Mouse (Mus musculus): Measurements from ENCODE around the gene Gm14862.
"Not testable (repeated sequence)": the region's sequence is repeated elsewhere in the genome, so short reads cannot be mapped to it uniquely, and the experiment has no call there.

Gm14862 gene

DNA sequence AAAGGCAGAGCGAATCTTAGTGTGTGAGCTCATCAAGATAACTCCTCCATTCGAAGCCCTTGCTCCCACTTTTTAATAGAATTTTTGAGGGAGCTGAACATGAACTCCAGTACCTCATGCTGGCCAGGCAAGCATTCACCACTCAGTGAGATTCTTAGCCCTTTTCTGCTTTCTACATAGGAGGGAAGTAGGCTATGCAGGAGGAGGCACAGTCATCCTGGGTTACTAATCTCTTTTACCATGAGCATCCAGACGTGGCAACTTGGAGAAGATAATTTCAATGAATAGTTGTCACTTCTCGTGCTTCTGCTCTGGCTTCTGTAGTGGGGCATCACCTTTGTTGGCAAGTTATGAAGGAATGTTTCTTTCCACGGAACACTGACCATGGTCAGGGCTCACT, at the start of gene Gm14862:
Gene Gm14862 (minus strand): TSS at position 134 of the 400 bp plus-strand sequence.
- POLR2A ChIA-PET: no interaction called here
- CTCF ChIA-PET: no interaction called here

DNA sequence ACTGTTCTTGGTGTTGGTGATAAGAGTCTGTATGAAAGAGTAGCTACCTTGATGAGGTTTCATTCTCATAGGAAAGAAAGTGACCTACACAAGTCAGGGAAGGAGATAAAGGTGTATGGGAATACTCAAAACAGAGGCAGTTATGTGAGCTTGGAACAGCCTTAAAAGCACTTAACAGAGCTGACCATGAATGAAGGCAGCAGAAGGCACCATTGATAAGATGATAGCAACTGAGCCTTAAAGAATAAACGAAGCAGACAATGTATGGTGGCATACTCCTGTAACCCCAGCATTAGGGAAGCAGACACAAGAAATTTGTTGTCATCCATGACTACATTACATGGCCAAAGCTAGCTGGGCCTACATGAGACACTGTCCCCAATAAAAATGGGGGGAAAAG, 46.8 kb upstream of the Gm14862 start:
- POLR2A ChIA-PET: interaction anchor here in 1 of 4 experiments (0.6 kb wide), 1 partner anchor 186 kb away, joined by 4 read pairs; no protein-coding TSS in a partner anchor
- CTCF ChIA-PET: no interaction called here

DNA sequence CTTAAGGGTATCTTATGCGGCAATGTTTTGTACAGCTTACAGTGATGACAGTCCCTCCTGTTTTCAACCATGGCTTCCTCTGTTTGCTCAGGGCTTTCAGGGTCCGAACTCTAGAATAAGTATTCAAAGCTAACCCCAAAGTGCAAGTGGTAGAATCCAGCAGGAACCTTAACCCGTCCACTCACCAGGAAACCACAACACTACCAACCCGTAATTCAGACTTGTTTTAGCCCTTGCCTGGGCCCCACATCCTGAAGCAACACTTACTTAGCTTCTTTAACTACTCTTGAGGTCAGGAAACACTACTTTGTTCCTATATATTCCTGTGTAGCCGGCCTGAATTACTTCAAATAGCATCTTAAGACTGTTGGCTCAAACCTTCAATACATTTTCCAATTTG, 46.1 kb upstream of the Gm14862 start:
- POLR2A ChIA-PET: no interaction called here
- CTCF ChIA-PET: no interaction called here

DNA sequence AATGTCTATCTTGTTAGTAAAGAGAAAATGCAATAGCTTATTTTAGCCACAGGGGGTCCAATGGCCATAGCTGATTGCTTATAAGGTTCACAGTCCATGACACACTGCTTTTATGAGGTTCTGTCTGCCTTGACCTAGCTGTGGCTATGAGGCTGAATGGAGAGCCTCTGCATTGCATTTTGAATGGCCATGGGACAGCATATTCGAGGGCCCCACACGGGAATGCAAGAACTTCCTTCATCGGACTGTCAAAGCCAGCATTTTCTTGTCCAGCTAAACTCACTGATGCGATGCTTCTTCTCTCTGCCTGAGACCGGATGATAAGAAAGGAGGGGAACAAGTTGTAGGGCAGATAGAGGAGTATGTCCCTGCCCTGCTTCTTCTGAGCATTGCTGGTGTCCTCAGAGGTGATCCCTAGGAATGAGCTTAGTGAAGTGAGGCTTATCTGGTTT, 41.7 kb upstream of the Gm14862 start:
- CTCF ChIA-PET: no interaction called here
- POLR2A ChIA-PET: no interaction called here

DNA sequence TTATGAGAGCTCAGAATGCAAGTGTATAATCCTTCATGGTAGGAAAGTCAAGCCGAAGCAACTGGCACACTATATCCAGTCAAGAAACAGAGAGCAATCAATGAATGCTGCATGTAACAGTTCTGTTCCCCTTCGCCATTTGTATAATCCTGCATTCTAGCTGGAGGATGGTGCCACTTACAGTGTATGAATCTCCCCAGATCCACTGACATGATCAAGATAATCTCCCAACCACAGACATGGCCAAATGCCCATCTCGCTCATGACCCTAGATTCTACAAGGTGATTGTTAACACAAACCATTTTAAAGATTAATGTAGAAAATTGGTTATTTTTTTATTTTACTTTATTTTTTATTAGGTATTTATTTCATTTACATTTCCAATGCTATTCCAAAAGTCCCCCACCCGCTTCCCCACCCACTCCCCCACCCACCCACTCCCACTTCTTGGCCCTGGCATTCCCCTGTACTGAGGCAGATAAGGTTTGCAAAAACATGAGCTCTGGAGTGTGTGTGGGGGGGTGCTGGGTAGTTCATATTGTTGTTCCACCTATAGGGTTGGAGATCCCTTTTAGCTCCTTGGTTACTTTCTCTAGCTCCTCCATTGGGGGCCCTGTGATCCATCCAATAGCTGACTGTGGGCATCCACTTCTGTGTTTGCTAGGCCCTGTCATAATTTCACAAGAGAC, 36.6 kb upstream of the Gm14862 start:
- CTCF ChIA-PET: interaction anchor here in 1 of 4 experiments (0.6 kb wide), 1 partner anchor 408 kb away, joined by 6 read pairs; no protein-coding TSS in a partner anchor

DNA sequence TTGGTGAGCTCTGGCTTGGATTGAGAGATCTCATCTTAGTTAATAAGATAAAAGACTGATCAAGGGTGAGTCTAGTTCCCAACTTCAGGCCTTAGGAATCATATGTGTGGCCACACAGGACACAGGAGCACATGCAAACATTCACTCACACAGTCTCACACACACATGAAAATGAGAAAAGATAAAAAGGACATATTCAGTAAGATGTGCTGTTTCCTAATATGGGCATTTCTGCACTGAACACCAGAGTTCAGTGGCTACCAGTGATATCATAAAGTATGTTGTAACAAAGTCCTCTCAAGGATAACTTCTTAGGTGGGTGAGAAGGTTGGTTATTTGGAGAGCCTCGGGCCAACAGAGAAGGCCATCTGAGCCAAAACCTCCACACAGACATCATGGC, 26.8 kb upstream of the Gm14862 start, which contains the start of gene H2al1m:
Gene H2al1m (plus strand): TSS at position 301 of the 400 bp plus-strand sequence.
- CTCF ChIA-PET, POLR2A ChIA-PET: not testable (repeated sequence)

More for the DNA sequence above, 36.6 kb upstream of the Gm14862 start:
- POLR2A ChIA-PET: not testable (repeated sequence)

DNA sequence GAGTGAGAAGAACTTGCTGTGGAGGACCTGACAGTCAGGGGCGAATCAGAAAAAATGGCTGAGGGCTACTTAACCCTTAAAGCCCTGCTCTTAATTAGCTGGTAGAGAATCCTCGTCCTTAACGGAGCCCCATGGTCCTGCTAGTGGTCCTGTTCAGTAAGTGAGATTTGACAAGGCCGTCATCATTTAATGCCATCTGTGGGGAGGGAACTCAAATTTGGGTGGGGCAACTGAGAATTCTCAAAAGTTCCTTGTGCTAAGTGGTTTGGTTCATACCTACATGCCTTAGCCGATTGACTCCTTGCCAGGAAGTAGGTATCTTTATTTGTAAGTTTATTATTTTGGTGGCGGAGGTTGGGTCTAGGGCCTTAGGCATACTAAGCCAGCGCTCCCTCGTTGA, 17.6 kb upstream of the Gm14862 start:
- ChIA-PET CTCF (no interaction called here), POLR2A (interaction anchor here in 1 of 4 experiments (1.5 kb wide), 1 partner anchor 16 kb away, joined by 3 read pairs; no protein-coding TSS in a partner anchor)

DNA sequence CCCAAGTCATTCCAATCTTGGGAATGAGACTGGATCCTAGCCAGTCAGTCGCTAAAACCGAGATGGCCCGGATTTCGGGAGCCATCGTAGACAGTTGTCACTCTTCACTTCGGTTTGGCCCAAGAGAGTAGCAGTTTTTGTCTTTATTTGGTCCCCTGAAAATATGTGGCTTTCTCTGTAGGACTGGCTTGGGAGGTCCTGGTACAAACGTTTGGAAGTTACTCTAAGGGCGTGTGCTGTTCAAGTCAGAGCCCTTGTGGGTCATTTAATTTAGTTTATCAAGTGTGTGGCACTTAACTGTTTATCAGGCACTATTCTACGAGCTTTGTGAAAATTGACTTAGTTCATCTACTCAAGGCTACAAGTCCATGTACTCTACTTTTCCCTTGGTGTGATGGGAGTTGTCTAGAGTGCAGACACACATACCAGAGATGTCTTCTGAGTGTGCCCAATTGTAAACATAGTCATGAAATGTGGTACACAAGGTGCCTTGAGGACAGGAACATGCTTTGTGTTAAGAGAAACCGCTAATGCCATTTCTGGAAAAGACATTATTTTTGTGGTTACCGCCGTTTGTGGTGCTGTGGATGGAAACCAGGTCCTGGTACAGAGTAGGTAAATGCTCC, 16.8 kb upstream of the Gm14862 start:
- CTCF ChIA-PET: no interaction called here
- POLR2A ChIA-PET: interaction anchor here in 1 of 4 experiments (1.0 kb wide), 1 partner anchor 943 kb away, joined by 3 read pairs; the partner anchor contains the start of gene Rpgr

DNA sequence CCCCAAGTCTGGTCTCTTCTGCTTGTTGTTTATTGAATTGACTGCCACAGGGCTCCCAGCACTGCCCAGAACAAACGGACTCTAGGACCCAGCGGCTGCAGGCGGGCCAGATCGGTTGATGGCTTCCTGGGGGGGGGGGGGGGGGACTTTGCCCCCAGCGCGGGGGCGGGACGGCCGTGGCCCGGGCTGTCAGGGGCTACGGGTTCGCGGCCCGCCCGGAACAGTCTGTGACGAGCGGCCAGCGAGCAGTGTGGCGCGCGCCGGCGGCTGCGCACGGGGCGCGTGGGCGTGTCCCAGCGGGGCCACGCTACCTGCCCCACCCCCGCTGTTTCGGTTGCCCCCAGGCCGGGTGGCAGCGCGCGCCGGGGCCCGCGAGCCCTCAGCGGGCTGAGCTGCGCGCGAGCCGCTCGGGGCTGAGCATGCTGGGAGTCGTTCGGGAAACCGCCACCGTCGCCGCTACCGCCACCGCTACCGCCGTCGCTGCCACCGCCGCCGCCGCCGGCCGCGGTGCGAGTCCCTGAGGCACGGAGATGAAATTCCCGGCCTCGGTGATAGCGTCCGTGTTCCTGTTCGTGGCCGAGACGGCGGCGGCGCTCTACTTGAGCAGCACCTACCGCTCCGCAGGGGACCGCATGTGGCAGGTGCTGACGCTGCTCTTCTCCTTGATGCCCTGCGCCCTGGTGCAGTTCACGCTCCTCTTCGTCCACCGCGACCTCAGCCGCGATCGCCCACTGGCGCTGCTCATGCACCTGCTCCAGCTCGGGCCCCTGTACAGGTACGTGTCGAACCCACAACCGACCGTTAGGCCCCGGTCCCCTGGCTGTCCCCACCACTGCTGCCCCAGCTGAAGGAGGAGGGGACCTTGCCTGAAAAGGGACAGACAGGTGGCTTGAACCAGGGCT, 16.0 kb upstream of the Gm14862 start, which contains the start of gene Xk:
Gene Xk (plus strand): TSS at position 297 of the 902 bp plus-strand sequence.
- ChIA-PET CTCF (no interaction called here), POLR2A (interaction anchor here in 1 of 4 experiments (1.0 kb wide), 1 partner anchor 944 kb away, joined by 3 read pairs; the partner anchor contains the start of gene Rpgr)

DNA sequence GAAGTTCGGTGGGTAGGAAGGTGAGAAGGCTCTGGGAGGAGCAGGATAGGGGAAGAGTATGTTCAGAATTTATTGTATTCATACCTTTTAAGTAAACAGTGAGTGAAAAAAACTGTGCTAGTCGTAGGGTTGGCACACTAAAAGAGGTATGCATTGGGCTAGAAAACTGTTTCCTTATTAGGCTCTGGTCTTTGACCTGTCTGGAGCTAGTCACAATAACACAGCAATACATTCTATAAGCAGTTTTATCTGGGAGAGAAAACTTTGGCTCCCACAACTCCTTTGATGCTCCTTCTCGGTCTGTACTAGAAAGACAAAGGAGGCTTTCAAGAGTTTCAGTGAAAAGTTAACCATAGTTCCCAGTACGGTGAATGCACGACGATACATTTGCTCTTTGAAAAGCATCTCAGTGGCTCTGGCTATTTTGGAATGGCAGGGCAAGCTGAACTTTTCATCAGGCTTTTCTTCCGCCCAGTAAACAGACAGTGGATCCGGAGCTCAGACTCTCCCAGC, 15.3 kb upstream of the Gm14862 start:
- POLR2A ChIA-PET: no interaction called here

DNA sequence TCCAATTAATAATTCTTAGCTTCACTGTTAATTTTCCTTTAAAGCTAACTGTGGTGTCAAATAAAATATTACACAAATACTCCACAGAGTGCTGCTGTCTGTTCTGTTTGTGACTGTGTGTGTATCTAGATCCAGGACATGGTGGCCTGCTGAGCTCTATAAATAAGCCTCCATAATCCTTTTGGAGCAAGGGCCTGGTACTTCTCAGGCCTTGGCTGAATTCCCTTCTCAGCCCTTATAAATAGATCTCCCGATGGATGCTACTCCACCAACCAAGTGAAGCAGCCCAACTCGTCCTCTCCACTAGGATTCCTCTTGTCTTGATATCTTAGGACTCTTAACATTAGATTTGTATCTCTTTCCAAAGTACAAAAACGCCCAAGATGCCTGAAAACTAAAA, 14.4 kb upstream of the Gm14862 start:
- ChIA-PET CTCF (no interaction called here), POLR2A (interaction anchor here in 1 of 4 experiments (1.2 kb wide), 1 partner anchor 17 kb away, joined by 4 read pairs; no protein-coding TSS in a partner anchor)

More for the DNA sequence above, 15.3 kb upstream of the Gm14862 start:
- CTCF ChIA-PET: no interaction called here

DNA sequence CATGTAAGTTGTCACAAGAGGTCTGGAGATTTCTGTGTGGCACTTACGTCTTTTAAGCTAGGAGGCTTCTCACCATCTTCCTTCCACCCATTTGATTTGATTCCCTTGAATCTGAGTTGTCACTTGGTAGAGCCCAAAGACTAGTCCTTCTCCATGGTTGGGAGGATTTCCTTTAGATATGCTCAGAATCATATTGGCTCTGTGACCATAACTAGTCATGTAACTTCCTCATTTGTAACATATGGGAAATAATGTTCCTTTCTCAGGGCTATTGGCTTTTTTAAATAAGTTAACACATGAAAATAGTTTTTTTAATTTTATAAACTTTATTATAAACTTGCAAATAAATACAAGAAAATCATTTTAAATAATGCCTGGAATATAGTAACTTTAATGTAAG, 2.6 kb upstream of the Gm14862 start:
- CTCF ChIA-PET: no interaction called here
- POLR2A ChIA-PET: no interaction called here

DNA sequence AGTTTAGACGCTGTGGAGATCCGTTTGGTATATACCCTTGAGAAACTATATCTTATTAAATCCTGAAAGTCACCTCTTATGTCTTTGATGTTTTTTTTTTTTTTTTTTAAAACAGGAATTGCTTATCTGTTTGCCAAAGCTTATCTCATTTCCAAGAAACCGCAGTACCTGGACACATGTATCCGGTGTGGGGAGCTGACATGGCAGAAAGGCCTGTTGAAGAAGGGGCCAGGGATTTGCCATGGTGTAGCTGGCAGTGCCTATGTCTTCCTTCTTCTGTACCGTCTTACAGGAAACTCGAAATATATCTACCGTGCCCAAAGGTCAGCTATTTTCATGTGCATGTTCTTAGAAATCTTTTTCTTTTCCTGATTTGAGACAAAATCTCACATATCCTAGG, 1.1 kb upstream of the Gm14862 start:
- POLR2A ChIA-PET: interaction anchor here in 1 of 4 experiments (1.4 kb wide), 1 partner anchor 17 kb away, joined by 3 read pairs; no protein-coding TSS in a partner anchor
- CTCF ChIA-PET: no interaction called here

DNA sequence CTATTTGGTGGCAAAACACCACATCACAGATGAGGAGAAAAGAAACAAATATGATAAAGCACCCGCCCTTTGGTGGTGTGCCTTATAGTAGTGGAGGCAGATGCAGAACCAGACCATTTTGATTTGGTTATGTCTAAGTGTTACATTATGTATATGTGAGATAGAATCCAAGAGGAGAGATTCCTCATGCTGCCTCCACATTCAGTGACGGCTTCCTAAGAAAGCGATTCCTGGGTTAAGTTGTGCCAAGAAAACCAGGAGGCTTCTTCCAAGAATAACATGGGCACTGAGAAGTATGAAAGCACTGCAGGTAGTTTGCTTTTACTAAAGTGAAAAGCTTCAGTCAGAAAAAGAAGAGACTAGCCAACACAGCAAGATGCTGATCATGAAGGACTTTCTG, 1.8 kb downstream of the Gm14862 start:
- CTCF ChIA-PET: no interaction called here
- POLR2A ChIA-PET: interaction anchor here in 1 of 4 experiments (1.3 kb wide), 1 partner anchor 16 kb away, joined by 4 read pairs; no protein-coding TSS in a partner anchor

DNA sequence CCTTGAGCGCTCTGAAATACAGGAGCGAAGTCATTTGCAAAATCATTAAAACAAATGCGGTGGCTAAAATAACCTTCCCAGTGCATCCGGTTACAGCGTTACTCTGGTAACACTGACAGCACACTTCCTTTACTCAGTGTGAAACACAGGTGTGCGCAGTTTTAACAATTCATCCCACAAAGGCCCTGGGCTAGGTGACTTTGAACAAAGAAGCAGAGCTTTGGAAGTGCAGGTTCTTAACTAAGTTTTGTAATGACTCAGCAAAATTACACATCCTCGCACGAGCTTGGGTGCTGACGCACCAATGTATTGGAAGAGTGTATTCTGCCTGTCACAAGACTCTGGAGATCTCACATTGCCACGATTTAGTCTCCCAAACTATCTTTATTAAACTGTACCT, 2.7 kb downstream of the Gm14862 start:
- ChIA-PET CTCF (no interaction called here), POLR2A (interaction anchor here in 1 of 4 experiments (1.3 kb wide), 1 partner anchor 17 kb away, joined by 4 read pairs; no protein-coding TSS in a partner anchor)

DNA sequence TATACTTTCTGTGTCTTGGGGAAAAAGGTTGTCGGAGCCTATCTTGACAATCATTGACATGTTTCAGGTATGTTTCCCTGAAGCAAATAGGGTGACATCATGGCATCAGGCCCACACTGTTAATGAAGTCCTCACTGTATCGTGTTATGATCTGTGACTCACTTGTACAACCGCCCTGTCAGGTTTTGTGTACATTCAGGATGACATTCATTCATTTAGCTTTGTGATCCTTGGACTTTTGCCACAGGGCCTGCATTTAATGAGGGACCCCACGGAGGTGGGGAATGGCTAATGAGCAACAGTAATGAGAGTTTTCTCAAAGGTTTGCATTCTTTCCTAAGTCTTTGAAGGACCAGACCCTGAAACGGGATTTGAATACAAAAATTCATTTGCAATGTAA, 7.8 kb downstream of the Gm14862 start:
- POLR2A ChIA-PET: no interaction called here
- CTCF ChIA-PET: no interaction called here

DNA sequence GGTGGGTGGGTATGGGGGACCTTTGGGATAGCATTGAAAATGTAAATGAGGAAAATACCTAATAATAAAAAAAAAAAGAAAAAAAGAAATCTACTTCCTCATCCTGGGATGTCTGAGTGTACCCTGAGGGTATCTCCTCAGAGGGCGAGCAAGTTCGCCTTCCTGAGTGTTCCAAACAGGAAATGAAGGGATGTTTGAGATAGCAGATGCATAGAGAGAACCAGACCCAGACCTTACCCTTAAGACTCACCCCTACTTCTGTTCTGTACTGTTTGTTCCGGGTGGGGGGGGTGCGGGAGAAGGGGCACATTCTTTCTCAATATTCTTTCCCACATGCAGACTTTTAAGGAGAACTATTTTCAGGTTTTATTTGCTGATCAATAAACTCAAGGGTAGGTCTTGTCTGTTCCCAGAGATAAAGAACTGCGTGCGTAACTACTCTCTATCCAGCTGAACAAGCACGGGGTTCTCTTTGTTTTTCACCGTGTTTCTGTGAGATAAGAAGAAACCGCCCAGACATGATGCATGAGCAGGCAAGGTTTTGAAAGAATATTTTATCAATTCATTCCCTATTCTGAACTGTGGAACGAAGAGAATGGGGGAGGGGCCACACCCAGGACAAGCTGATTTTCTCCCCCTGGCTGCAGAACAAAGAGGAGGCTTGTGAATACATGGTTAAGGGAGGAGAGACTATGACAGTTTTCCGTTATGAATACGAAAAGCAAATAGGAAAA, 11.9 kb downstream of the Gm14862 start:
- ChIA-PET CTCF (no interaction called here), POLR2A (no interaction called here)

DNA sequence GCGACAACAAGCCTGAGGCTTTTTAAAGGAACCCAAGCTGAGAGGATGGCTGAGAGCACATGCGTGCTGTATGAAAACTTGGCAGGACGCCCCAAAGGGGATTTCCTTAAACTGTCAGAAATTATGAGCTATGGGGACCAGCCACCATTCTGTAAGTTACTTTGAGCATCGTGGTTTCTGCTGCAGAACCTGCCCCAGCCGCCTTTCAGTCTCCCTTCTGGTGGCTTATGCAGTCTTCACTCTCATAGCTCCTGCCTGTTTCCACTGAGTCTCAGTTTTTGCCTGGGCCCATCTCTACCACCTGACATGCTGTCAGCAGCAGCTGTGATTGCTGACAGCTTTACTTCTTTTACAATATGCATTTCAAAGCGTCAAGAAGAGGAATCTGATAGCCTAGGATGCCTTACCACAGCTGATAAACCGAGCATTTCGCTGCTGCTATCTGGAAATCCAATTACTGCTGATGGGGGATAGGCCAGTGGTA, 13.3 kb downstream of the Gm14862 start:
- ChIA-PET POLR2A (no interaction called here), CTCF (no interaction called here)

Data from embryonic stem cell, embryonic (primary cell).